Mouse (Mus musculus) lung, postnatal 14 days (tissue): ENCODE measurements around the gene Ccdc172.
A peak's percentile ranks its signal among the peaks of the same experiment; 100 is the strongest.

Experiments
- DNase-seq: peaks from one replicate; pipeline ENCODE4 v3.0.0; 2021

Gene Ccdc172

GRCm38 (mm10) chr19:58572429-58573071 lies 60.8 kb downstream of the Ccdc172 start:
- peak; percentile 9 for DNase-seq

GRCm38 (mm10) chr19:58573072-58573438 lies 61.3 kb downstream of the Ccdc172 start:
- DNase-seq = no peak

GRCm38 (mm10) chr19:58582018-58582417 lies 70.2 kb downstream of the Ccdc172 start:
- no peak for DNase-seq

- no peak for DNase-seq
These were observed 71.2 kb downstream of the Ccdc172 start for GRCm38 (mm10) chr19:58582956-58583355.

DNA sequence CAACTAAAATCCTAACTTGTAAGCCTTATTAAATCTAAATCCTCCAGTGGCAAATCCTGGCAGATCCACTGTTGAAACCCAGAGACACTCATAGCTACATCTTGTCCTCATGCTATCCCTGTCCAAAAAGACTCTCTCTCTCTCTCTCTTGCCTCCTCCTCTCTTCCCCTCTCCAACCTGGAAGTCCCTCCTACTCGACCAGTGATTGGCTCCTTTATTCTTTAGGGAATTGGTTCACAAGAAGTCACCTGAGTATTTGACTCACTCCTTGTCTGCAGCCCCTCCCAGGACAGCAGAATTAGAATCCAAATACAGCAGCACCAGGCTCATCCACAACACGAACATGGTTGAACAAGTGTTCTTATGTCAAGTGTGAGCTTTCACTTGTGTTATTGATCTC lies 74.3 kb downstream of the Ccdc172 start:
- no peak for DNase-seq

GRCm38 (mm10) chr19:58590251-58590936 lies 78.6 kb downstream of the Ccdc172 start:
- no peak for DNase-seq

GRCm38 (mm10) chr19:58600381-58600780 lies 88.6 kb downstream of the Ccdc172 start:
- no peak for DNase-seq
